Mouse (Mus musculus) lung, postnatal 0 days (tissue): Measurements from ENCODE around the gene AC124108.1. TPM values are rescaled to one million over a fixed set of nuclear protein-coding genes. Genes with fewer than 3 reads are reported as not detected.

Experiments
- ATAC-seq: fragments of 200-750 bp; cut with Nextera tagmentation; 2 replicates; pipeline ENCODE4 v1.8.0; 2017; ENCODE audit warnings: moderate library complexity
- DNase-seq: peaks from one replicate; pipeline ENCODE4 v3.0.0-alpha.2; 2016; ENCODE audit warnings: low spot score
- H3K27ac ChIP-seq: fragments of 300-500 bp; sonication (generic); 2 replicates; pipeline ENCODE4 v1.5.1; 2014; ENCODE audit warnings: antibody characterized with exemption, mild to moderate bottlenecking, low read length, mixed read lengths
- H3K27me3 ChIP-seq: fragments of 300-500 bp; sonication (generic); replicated peaks from 2 replicates; pipeline ENCODE4 v1.6.1; 2014; ENCODE audit warnings: low read length, mixed read lengths; ENCODE audit not compliant: insufficient read depth
- H3K36me3 ChIP-seq: fragments of 300-500 bp; sonication (generic); 2 replicates; pipeline ENCODE4 v1.6.1; 2014; ENCODE audit warnings: low read length, mixed read lengths; ENCODE audit not compliant: insufficient read depth
- H3K4me1 ChIP-seq: fragments of 300-500 bp; sonication (generic); 2 replicates; pipeline ENCODE4 v1.6.1; 2014; ENCODE audit warnings: antibody characterized with exemption, low read depth, low read length, mixed read lengths; ENCODE audit not compliant: insufficient read depth
- H3K4me2 ChIP-seq: fragments of 300-500 bp; sonication (generic); replicated peaks from 2 replicates; pipeline ENCODE4 v1.6.1; 2014; ENCODE audit warnings: low read depth, mild to moderate bottlenecking, low read length, moderate library complexity, mixed read lengths
- H3K4me3 ChIP-seq: fragments of 300-500 bp; sonication (generic); 2 replicates; pipeline ENCODE4 v1.5.1; 2014; ENCODE audit warnings: low read depth, low read length
- H3K9ac ChIP-seq: fragments of 300-500 bp; sonication (generic); replicated peaks from 2 replicates; pipeline ENCODE4 v1.6.1; 2014; ENCODE audit warnings: low read depth, mild to moderate bottlenecking
- H3K9me3 ChIP-seq: fragments of 300-500 bp; sonication (generic); 2 replicates; pipeline ENCODE4 v1.6.1; 2016; ENCODE audit warnings: low read length, mixed read lengths
- CTCF ChIP-seq: IDR thresholded peaks from 2 replicates; pipeline ENCODE4 v1.5.1; 2016; ENCODE audit warnings: antibody characterized with exemption, mild to moderate bottlenecking
- EP300 ChIP-seq: IDR thresholded peaks from 2 replicates; pipeline ENCODE4 v1.6.1; 2016; ENCODE audit warnings: antibody characterized with exemption, mild to moderate bottlenecking, control low read depth
- whole genome bisulfite sequencing: fragments of 180-500 bp; shearing (Covaris S2); extraction: QIAGEN DNeasy Blood & Tissue Kit; methylation state at CpG from one replicate; pipeline ENCODE4 v1.1.7; 2014; 5-methylcytosine and 5-hydroxymethylcytosine counted together
- polyA plus RNA-seq: library from polyadenylated mRNA; unstranded; fragments of >200 nt; fragmentation: Nextera tagmentation; extraction: Ambion mirVana; gene quantifications from 2 replicates; pipeline ENCODE4 v1.2.1, GENCODE M21; 2015

AC124108.1 gene
- polyA plus RNA-seq, 1 experiment from 2014 or later = not detected

- 33% methylated on average over 12 of the region's 12 CpGs for WGBS
- Histone ChIP-seq H3K9me3 (no peaks in the 10 kb centered on the region), H3K4me3 (peak overlapping the region; percentile 6; the same call in 1 of the 2 replicates)
Measured at GRCm38 (mm10) chr1:132211672-132212071, 20.4 kb downstream of the AC124108.1 start.

GRCm38 (mm10) chr1:132212218-132212617 lies 21.0 kb downstream of the AC124108.1 start:
- DNase-seq (peak; percentile 84), ATAC-seq (peak; percentile 76)
- Histone ChIP-seq H3K36me3 (no peaks in the 10 kb centered on the region), H3K4me3 (peak overlapping the region; percentile 6; the same call in 1 of the 2 replicates), H3K27me3 (no peaks in the 10 kb centered on the region), H3K9ac (no peak overlapping the region), H3K4me2 (peak overlapping the region; percentile 52), H3K9me3 (no peaks in the 10 kb centered on the region), H3K27ac (no peak overlapping the region), H3K4me1 (peaks cover 9% of the 10 kb centered on the region; the same call in 1 of the 2 replicates)
- TF ChIP-seq CTCF (peak; percentile 87), EP300 (no peak)
- 3% methylated on average over 20 of the region's 20 CpGs for WGBS

More at GRCm38 (mm10) chr1:132211672-132212071, 20.4 kb downstream of the AC124108.1 start:
- Histone ChIP-seq H3K27ac (no peak overlapping the region; the same call in 1 of the 2 replicates), H3K27me3 (no peaks in the 10 kb centered on the region), H3K9ac (no peak overlapping the region), H3K4me2 (peak overlapping the region; percentile 52), H3K36me3 (no peaks in the 10 kb centered on the region), H3K4me1 (peaks cover 9% of the 10 kb centered on the region; the same call in 1 of the 2 replicates)
- ATAC-seq (peak; percentile 72), DNase-seq (peak; percentile 70)
- TF ChIP-seq CTCF (no peak), EP300 (no peak)

- Histone ChIP-seq H3K4me1 (peaks cover 9% of the 10 kb centered on the region; the same call in 1 of the 2 replicates), H3K4me3 (no peak overlapping the region), H3K9ac (no peak overlapping the region), H3K27ac (no peak overlapping the region), H3K27me3 (no peaks in the 10 kb centered on the region), H3K9me3 (no peaks in the 10 kb centered on the region), H3K36me3 (no peaks in the 10 kb centered on the region), H3K4me2 (no peak overlapping the region)
- ATAC-seq (peak; percentile 13; the same call in 1 of the 2 replicates), DNase-seq (peak; percentile 29)
- 50% methylated on average over 6 of the region's 6 CpGs for WGBS
- TF ChIP-seq CTCF (no peak), EP300 (no peak)
Measured at GRCm38 (mm10) chr1:132213076-132213475, 21.8 kb downstream of the AC124108.1 start.

GRCm38 (mm10) chr1:132216276-132216675 lies 25.0 kb downstream of the AC124108.1 start:
- Histone ChIP-seq H3K9me3 (no peaks in the 10 kb centered on the region), H3K4me1 (peaks cover 9% of the 10 kb centered on the region; the same call in 1 of the 2 replicates), H3K4me2 (no peak overlapping the region), H3K36me3 (no peaks in the 10 kb centered on the region), H3K4me3 (no peak overlapping the region), H3K27ac (no peak overlapping the region), H3K9ac (no peak overlapping the region), H3K27me3 (no peaks in the 10 kb centered on the region)
- TF ChIP-seq CTCF = no peak
- TF ChIP-seq EP300 = no peak
- 56% methylated on average over 3 of the region's 3 CpGs for WGBS
- no peak for ATAC-seq
- no peak for DNase-seq

- Histone ChIP-seq H3K9ac (no peak overlapping the region), H3K27me3 (no peaks in the 10 kb centered on the region), H3K9me3 (no peaks in the 10 kb centered on the region), H3K4me2 (no peak overlapping the region), H3K27ac (no peak overlapping the region), H3K36me3 (no peaks in the 10 kb centered on the region), H3K4me1 (no peaks in the 10 kb centered on the region), H3K4me3 (no peak overlapping the region)
- ATAC-seq = no peak
- DNase-seq = no peak
- TF ChIP-seq EP300 = no peak
- WGBS = 41% methylated on average over 2 of the region's 2 CpGs
Measured at GRCm38 (mm10) chr1:132221627-132222026, 30.4 kb downstream of the AC124108.1 start.

GRCm38 (mm10) chr1:132222166-132222565 lies 30.9 kb downstream of the AC124108.1 start:
- H3K4me1 ChIP-seq = no peaks in the 10 kb centered on the region
- H3K27ac ChIP-seq = no peak overlapping the region
- no peak for TF ChIP-seq EP300
- TF ChIP-seq CTCF = no peak
- ATAC-seq (no peak), DNase-seq (no peak)
- 37% methylated on average over 6 of the region's 6 CpGs for WGBS
- no peak overlapping the region for H3K4me3 ChIP-seq
- no peak overlapping the region for H3K9ac ChIP-seq
- H3K36me3 ChIP-seq = no peaks in the 10 kb centered on the region
- no peaks in the 10 kb centered on the region for H3K27me3 ChIP-seq
- H3K4me2 ChIP-seq = no peak overlapping the region
- H3K9me3 ChIP-seq = no peaks in the 10 kb centered on the region
